Mouse (Mus musculus): Measurements from ENCODE around the gene Dnajc28. TPM values are rescaled to one million over a fixed set of nuclear protein-coding genes. Genes with fewer than 3 reads are reported as not detected.

The Dnajc28 gene
- polyA plus RNA-seq, 1 experiment from 2014 or later = 6.0 TPM

GRCm38 (mm10) chr16:91639636-91640035, 20.8 kb upstream of the Dnajc28 start:
- Histone ChIP-seq H3K27me3 (ENCODE audit: control insufficient read depth, insufficient read depth, low read length) (no peaks in the 10 kb centered on the region), H3K4me1 (replicated peaks; ENCODE audit: control insufficient read depth, insufficient read depth, low read length) (no peaks in the 10 kb centered on the region), H3K27ac (no peak overlapping the region), H3K4me2 (replicated peaks) (no peak overlapping the region), H3K36me3 (replicated peaks; ENCODE audit: control insufficient read depth, insufficient read depth) (peaks cover 87% of the 10 kb centered on the region), H3K4me3 (replicated peaks; ENCODE audit: low read length) (no peak overlapping the region), H3K9me3 (ENCODE audit: control insufficient read depth, low read length) (no peaks in the 10 kb centered on the region), H3K9ac (no peak overlapping the region)
- WGBS = 98% methylated on average over 2 of the region's 2 CpGs
- ATAC-seq (ENCODE audit: low FRiP score) (no peak), DNase-seq (ENCODE audit: low spot score) (no peak)

- no peaks in the 10 kb centered on the region for H3K9me3 ChIP-seq (ENCODE audit: control insufficient read depth, low read length)
- 92% methylated on average over 5 of the region's 5 CpGs for WGBS
- no peak overlapping the region for H3K4me2 ChIP-seq (replicated peaks)
- DNase-seq (ENCODE audit: low spot score) = no peak
- no peaks in the 10 kb centered on the region for H3K27me3 ChIP-seq (ENCODE audit: control insufficient read depth, insufficient read depth, low read length)
- no peak overlapping the region for H3K27ac ChIP-seq
- ATAC-seq (ENCODE audit: low FRiP score) = no peak
- no peak overlapping the region for H3K4me3 ChIP-seq (replicated peaks; ENCODE audit: low read length)
- H3K36me3 ChIP-seq (replicated peaks; ENCODE audit: control insufficient read depth, insufficient read depth) = peaks cover 90% of the 10 kb centered on the region
- no peaks in the 10 kb centered on the region for H3K4me1 ChIP-seq (replicated peaks; ENCODE audit: control insufficient read depth, insufficient read depth, low read length)
- H3K9ac ChIP-seq = no peak overlapping the region
These were observed 20.3 kb upstream of the Dnajc28 start for GRCm38 (mm10) chr16:91639161-91639560.

- Histone ChIP-seq H3K4me1 (replicated peaks; ENCODE audit: control insufficient read depth, insufficient read depth, low read length) (no peaks in the 10 kb centered on the region), H3K9me3 (ENCODE audit: control insufficient read depth, low read length) (no peaks in the 10 kb centered on the region), H3K27ac (no peak overlapping the region), H3K9ac (no peak overlapping the region), H3K4me3 (replicated peaks; ENCODE audit: low read length) (no peak overlapping the region), H3K36me3 (replicated peaks; ENCODE audit: control insufficient read depth, insufficient read depth) (peaks cover 90% of the 10 kb centered on the region), H3K27me3 (ENCODE audit: control insufficient read depth, insufficient read depth, low read length) (no peaks in the 10 kb centered on the region), H3K4me2 (replicated peaks) (no peak overlapping the region)
- no peak for DNase-seq (ENCODE audit: low spot score)
- ATAC-seq (ENCODE audit: low FRiP score) = no peak
- WGBS = 93% methylated on average over 12 of the region's 12 CpGs
These were observed 14.8 kb upstream of the Dnajc28 start for GRCm38 (mm10) chr16:91633641-91634040.

GRCm38 (mm10) chr16:91632940-91633339, 14.1 kb upstream of the Dnajc28 start:
- Histone ChIP-seq H3K36me3 (replicated peaks; ENCODE audit: control insufficient read depth, insufficient read depth) (peaks cover 90% of the 10 kb centered on the region), H3K27me3 (ENCODE audit: control insufficient read depth, insufficient read depth, low read length) (no peaks in the 10 kb centered on the region), H3K4me2 (replicated peaks) (no peak overlapping the region), H3K4me3 (replicated peaks; ENCODE audit: low read length) (no peak overlapping the region), H3K27ac (no peak overlapping the region), H3K9me3 (ENCODE audit: control insufficient read depth, low read length) (no peaks in the 10 kb centered on the region), H3K4me1 (replicated peaks; ENCODE audit: control insufficient read depth, insufficient read depth, low read length) (no peaks in the 10 kb centered on the region), H3K9ac (no peak overlapping the region)
- DNase-seq (ENCODE audit: low spot score) = no peak
- no peak for ATAC-seq (ENCODE audit: low FRiP score)
- WGBS = 95% methylated on average over 7 of the region's 7 CpGs

- 80% methylated on average over 5 of the region's 5 CpGs for WGBS
- H3K36me3 ChIP-seq (replicated peaks; ENCODE audit: control insufficient read depth, insufficient read depth) = peaks cover 89% of the 10 kb centered on the region
- DNase-seq (ENCODE audit: low spot score) = no peak
These were observed 13.6 kb upstream of the Dnajc28 start for GRCm38 (mm10) chr16:91632439-91632838.

GRCm38 (mm10) chr16:91630584-91630983, 11.8 kb upstream of the Dnajc28 start:
- DNase-seq (ENCODE audit: low spot score) = no peak
- H3K9ac ChIP-seq = no peak overlapping the region
- H3K4me1 ChIP-seq (replicated peaks; ENCODE audit: control insufficient read depth, insufficient read depth, low read length) = no peaks in the 10 kb centered on the region
- no peak overlapping the region for H3K4me2 ChIP-seq (replicated peaks)
- peaks cover 88% of the 10 kb centered on the region for H3K36me3 ChIP-seq (replicated peaks; ENCODE audit: control insufficient read depth, insufficient read depth)
- WGBS = 54% methylated on average over 1 of the region's 1 CpGs
- H3K27ac ChIP-seq = no peak overlapping the region
- no peaks in the 10 kb centered on the region for H3K9me3 ChIP-seq (ENCODE audit: control insufficient read depth, low read length)
- no peak overlapping the region for H3K4me3 ChIP-seq (replicated peaks; ENCODE audit: low read length)
- no peak for ATAC-seq (ENCODE audit: low FRiP score)
- no peaks in the 10 kb centered on the region for H3K27me3 ChIP-seq (ENCODE audit: control insufficient read depth, insufficient read depth, low read length)

More at GRCm38 (mm10) chr16:91632439-91632838, 13.6 kb upstream of the Dnajc28 start:
- ATAC-seq (ENCODE audit: low FRiP score) = no peak
- Histone ChIP-seq H3K27ac (no peak overlapping the region), H3K4me3 (replicated peaks; ENCODE audit: low read length) (no peak overlapping the region), H3K9me3 (ENCODE audit: control insufficient read depth, low read length) (no peaks in the 10 kb centered on the region), H3K9ac (no peak overlapping the region), H3K4me1 (replicated peaks; ENCODE audit: control insufficient read depth, insufficient read depth, low read length) (no peaks in the 10 kb centered on the region), H3K27me3 (ENCODE audit: control insufficient read depth, insufficient read depth, low read length) (no peaks in the 10 kb centered on the region), H3K4me2 (replicated peaks) (no peak overlapping the region)

- Histone ChIP-seq H3K9me3 (ENCODE audit: control insufficient read depth, low read length) (no peaks in the 10 kb centered on the region), H3K27me3 (ENCODE audit: control insufficient read depth, insufficient read depth, low read length) (no peaks in the 10 kb centered on the region), H3K4me3 (replicated peaks; ENCODE audit: low read length) (no peak overlapping the region), H3K4me1 (replicated peaks; ENCODE audit: control insufficient read depth, insufficient read depth, low read length) (no peaks in the 10 kb centered on the region), H3K9ac (no peak overlapping the region), H3K27ac (no peak overlapping the region), H3K4me2 (replicated peaks) (no peak overlapping the region), H3K36me3 (replicated peaks; ENCODE audit: control insufficient read depth, insufficient read depth) (peaks cover 88% of the 10 kb centered on the region)
- ATAC-seq (ENCODE audit: low FRiP score) = no peak
- no peak for DNase-seq (ENCODE audit: low spot score)
- WGBS = 92% methylated on average over 4 of the region's 4 CpGs
These were observed 10.9 kb upstream of the Dnajc28 start for GRCm38 (mm10) chr16:91629749-91630148.

- Histone ChIP-seq H3K4me1 (replicated peaks; ENCODE audit: control insufficient read depth, insufficient read depth, low read length) (no peaks in the 10 kb centered on the region), H3K9ac (no peak overlapping the region), H3K4me2 (replicated peaks) (no peak overlapping the region), H3K4me3 (replicated peaks; ENCODE audit: low read length) (no peak overlapping the region), H3K27me3 (ENCODE audit: control insufficient read depth, insufficient read depth, low read length) (no peaks in the 10 kb centered on the region), H3K9me3 (ENCODE audit: control insufficient read depth, low read length) (no peaks in the 10 kb centered on the region), H3K36me3 (replicated peaks; ENCODE audit: control insufficient read depth, insufficient read depth) (peaks cover 88% of the 10 kb centered on the region), H3K27ac (no peak overlapping the region)
- DNase-seq (ENCODE audit: low spot score) = no peak
- ATAC-seq (ENCODE audit: low FRiP score) = no peak
- WGBS = 93% methylated on average over 3 of the region's 3 CpGs
These were observed 9.8 kb upstream of the Dnajc28 start for GRCm38 (mm10) chr16:91628673-91629072.

- DNase-seq (ENCODE audit: low spot score) (no peak), ATAC-seq (ENCODE audit: low FRiP score) (no peak)
- WGBS = 93% methylated on average over 7 of the region's 7 CpGs
- no peaks in the 10 kb centered on the region for H3K4me1 ChIP-seq (replicated peaks; ENCODE audit: control insufficient read depth, insufficient read depth, low read length)
- H3K4me2 ChIP-seq (replicated peaks) = no peak overlapping the region
- no peak overlapping the region for H3K9ac ChIP-seq
- H3K4me3 ChIP-seq (replicated peaks; ENCODE audit: low read length) = no peak overlapping the region
- H3K27me3 ChIP-seq (ENCODE audit: control insufficient read depth, insufficient read depth, low read length) = no peaks in the 10 kb centered on the region
- no peaks in the 10 kb centered on the region for H3K9me3 ChIP-seq (ENCODE audit: control insufficient read depth, low read length)
- peaks cover 88% of the 10 kb centered on the region for H3K36me3 ChIP-seq (replicated peaks; ENCODE audit: control insufficient read depth, insufficient read depth)
- no peak overlapping the region for H3K27ac ChIP-seq
These were observed 9.0 kb upstream of the Dnajc28 start for GRCm38 (mm10) chr16:91627831-91628230.

- H3K4me1 ChIP-seq (replicated peaks; ENCODE audit: control insufficient read depth, insufficient read depth, low read length) = peaks cover 2% of the 10 kb centered on the region; the same call in 1 of the 2 replicates
- no peaks in the 10 kb centered on the region for H3K9me3 ChIP-seq (ENCODE audit: control insufficient read depth, low read length)
- no peak overlapping the region for H3K27ac ChIP-seq
- H3K27me3 ChIP-seq (ENCODE audit: control insufficient read depth, insufficient read depth, low read length) = no peaks in the 10 kb centered on the region
- no peak overlapping the region for H3K4me2 ChIP-seq (replicated peaks)
- DNase-seq (ENCODE audit: low spot score) = no peak
- WGBS = 96% methylated on average over 9 of the region's 9 CpGs
- H3K36me3 ChIP-seq (replicated peaks; ENCODE audit: control insufficient read depth, insufficient read depth) = peaks cover 75% of the 10 kb centered on the region
- no peak overlapping the region for H3K9ac ChIP-seq
- no peak overlapping the region for H3K4me3 ChIP-seq (replicated peaks; ENCODE audit: low read length)
- no peak for ATAC-seq (ENCODE audit: low FRiP score)
These were observed 4.2 kb upstream of the Dnajc28 start for GRCm38 (mm10) chr16:91623074-91623473.

Data from hindbrain, embryonic 14.5 days (tissue).